Mouse (Mus musculus): ENCODE results near the gene Rasip1. TPM values are rescaled to one million over a fixed set of nuclear protein-coding genes. Genes with fewer than 3 reads are reported as not detected.
A peak's percentile ranks its signal among the peaks of the same experiment; 100 is the strongest.

The Rasip1 gene
- polyA plus RNA-seq, 1 experiment from 2014 or later, result 11.6 TPM

- Histone ChIP-seq H3K4me2 (no peak overlapping the region), H3K4me1 (peaks cover 32% of the 10 kb centered on the region), H3K9me3 (no peaks in the 10 kb centered on the region), H3K27ac (peak overlapping the region; percentile 42), H3K9ac (no peak overlapping the region), H3K4me3 (replicated peaks) (no peak overlapping the region), H3K36me3 (no peaks in the 10 kb centered on the region), H3K27me3 (replicated peaks) (no peaks in the 10 kb centered on the region)
- 73% methylated on average over 8 of the region's 8 CpGs for WGBS
- ATAC-seq (ENCODE audit: insufficient read depth, low FRiP score, low read depth), result no peak
These were observed 53.9 kb downstream of the Rasip1 start for GRCm38 (mm10) chr7:45681046-45681736.

DNA sequence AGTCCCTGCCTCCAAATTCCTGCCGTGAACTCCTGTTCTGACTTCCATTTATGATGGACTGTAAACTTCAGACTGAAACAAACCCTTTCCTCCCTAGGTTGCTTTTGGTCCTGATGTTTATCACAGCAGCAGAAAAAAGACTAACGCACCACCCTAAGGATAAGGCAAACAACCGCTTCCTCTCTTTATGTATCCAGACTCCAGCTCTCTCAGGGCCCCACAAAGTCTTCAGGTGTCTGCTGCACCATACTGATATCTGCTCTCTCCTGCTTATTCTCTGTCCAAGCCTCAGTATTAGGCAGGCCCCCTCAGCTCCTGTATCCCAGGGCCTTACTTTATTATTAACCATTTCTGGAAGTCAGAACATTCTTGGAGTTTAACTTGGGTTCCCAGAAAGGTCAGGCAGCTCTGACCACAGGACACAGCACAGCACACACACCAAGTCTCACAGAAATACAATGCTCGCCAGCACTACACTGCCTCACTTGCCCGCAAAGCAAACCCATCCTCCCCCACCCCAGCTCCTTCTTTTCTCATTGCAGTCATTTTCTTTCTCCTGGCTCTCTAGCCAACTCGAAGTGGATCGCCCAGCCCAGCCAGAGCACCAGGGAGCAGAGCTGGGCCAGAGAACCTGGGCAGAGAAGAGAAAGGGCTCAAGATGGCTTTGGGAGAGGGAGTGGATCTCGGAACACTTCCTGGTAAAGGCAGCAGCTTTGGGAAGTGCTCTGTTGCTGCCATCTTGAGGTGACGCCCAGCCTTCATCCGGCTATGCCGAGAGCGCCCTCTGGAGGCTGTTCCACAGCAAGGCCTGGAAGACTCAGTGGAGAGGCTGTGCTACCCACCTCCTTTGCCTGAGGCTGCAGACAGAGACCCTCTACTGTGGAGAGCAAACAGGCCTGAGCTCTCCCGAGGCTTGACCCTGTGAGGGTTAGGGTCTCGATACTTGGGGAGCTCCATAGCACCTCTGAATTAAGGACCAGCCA, 55.1 kb downstream of the Rasip1 start:
- Histone ChIP-seq H3K27ac (peak overlapping the region; percentile 54), H3K4me2 (peak overlapping the region; percentile 37), H3K4me3 (replicated peaks) (0 out of 2 replicates have a peak overlapping the region, but pooled peaks have one; percentile 16), H3K4me1 (peaks cover 37% of the 10 kb centered on the region), H3K9ac (no peak overlapping the region), H3K27me3 (replicated peaks) (no peaks in the 10 kb centered on the region), H3K9me3 (no peaks in the 10 kb centered on the region), H3K36me3 (no peaks in the 10 kb centered on the region)
- 28% methylated on average over 14 of the region's 14 CpGs for WGBS
- peak; percentile 19; the same call in 1 of the 2 replicates for ATAC-seq (ENCODE audit: insufficient read depth, low FRiP score, low read depth)

DNA sequence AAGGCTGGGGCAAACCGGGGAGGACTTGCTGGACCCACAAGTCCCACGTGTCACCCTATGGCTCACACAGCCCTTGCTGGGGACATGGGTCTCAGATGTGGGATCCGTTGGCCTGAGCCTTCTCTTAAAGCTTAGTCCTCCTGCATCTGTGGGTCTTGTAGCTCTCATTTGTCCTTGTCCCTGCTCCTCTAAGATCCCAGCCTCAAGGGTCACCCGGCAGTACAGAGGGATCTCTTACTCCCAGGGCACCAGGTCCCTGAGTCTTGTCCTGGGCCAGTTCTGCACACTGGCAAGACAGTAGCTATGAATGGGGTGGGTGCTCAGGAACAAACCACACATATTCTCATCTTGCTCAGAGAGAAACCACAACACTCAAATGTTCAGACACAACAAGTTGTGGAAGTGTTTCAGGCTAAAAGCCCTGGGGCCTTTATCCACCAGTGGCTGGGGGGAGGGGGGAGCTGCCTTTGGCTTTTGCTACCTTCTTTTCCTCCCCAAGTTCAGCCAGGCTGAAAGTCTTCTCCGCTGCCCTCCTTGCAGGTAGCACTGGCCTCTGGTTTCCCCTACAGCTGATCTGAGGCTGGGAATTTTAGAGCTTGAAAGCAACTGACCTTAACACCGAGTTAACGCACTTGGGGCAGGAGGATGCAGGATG, 56.2 kb downstream of the Rasip1 start, which contains the start of gene Ntn5:
Gene Ntn5 (plus strand): TSS at position 627 of the 655 bp plus-strand sequence.
- Histone ChIP-seq H3K4me2 (no peak within 1 kb of the TSS), H3K27ac (no peak within 1 kb of the TSS), H3K4me3 (replicated peaks) (no peak within 1 kb of the TSS), H3K27me3 (replicated peaks) (no peaks in the 10 kb centered on the region), H3K9ac (no peak within 1 kb of the TSS), H3K36me3 (no peaks in the 10 kb centered on the region), H3K9me3 (no peaks in the 10 kb centered on the region), H3K4me1 (peaks cover 37% of the 10 kb centered on the region)
- no peak for ATAC-seq (ENCODE audit: insufficient read depth, low FRiP score, low read depth)
- WGBS, result 76% methylated on average over 7 of the region's 7 CpGs

GRCm38 (mm10) chr7:45685811-45686210, 58.5 kb downstream of the Rasip1 start:
- Histone ChIP-seq H3K27ac (no peak overlapping the region), H3K4me2 (peak overlapping the region; percentile 14; the same call in 1 of the 2 replicates), H3K9me3 (no peaks in the 10 kb centered on the region), H3K4me1 (peaks cover 31% of the 10 kb centered on the region), H3K27me3 (replicated peaks) (no peaks in the 10 kb centered on the region), H3K9ac (no peak overlapping the region), H3K36me3 (no peaks in the 10 kb centered on the region), H3K4me3 (replicated peaks) (no peak overlapping the region)
- ATAC-seq (ENCODE audit: insufficient read depth, low FRiP score, low read depth), result no peak
- 30% methylated on average over 10 of the region's 10 CpGs for WGBS

- no peaks in the 10 kb centered on the region for H3K36me3 ChIP-seq
- no peak overlapping the region for H3K4me2 ChIP-seq
- peaks cover 29% of the 10 kb centered on the region for H3K4me1 ChIP-seq
- no peak overlapping the region for H3K4me3 ChIP-seq (replicated peaks)
- no peak for ATAC-seq (ENCODE audit: insufficient read depth, low FRiP score, low read depth)
- no peaks in the 10 kb centered on the region for H3K9me3 ChIP-seq
- 64% methylated on average over 3 of the region's 3 CpGs for WGBS
- no peak overlapping the region for H3K27ac ChIP-seq
- no peak overlapping the region for H3K9ac ChIP-seq
- H3K27me3 ChIP-seq (replicated peaks), result no peaks in the 10 kb centered on the region
These were observed 59.6 kb downstream of the Rasip1 start for GRCm38 (mm10) chr7:45686841-45687240.

Other genes starting within 250 kb of the Rasip1 start
- 225 and 247 TPM in 2 replicates for gene Snrnp70, start 231.7 kb upstream of the Rasip1 start, polyA plus RNA-seq (2015; fragmentation: Nextera tagmentation; extraction: Ambion mirVana)
- gene Kcna7, start 221.8 kb upstream of the Rasip1 start, polyA plus RNA-seq (2015; fragmentation: Nextera tagmentation; extraction: Ambion mirVana), result 0.08 TPM in 1 of 2 replicates, not detected in the other
- 2.6 and 2.7 TPM in 2 replicates for gene Ntf5, start 213.8 kb upstream of the Rasip1 start, polyA plus RNA-seq (2015; fragmentation: Nextera tagmentation; extraction: Ambion mirVana)
- gene Lhb, start 206.7 kb upstream of the Rasip1 start, polyA plus RNA-seq (2015; fragmentation: Nextera tagmentation; extraction: Ambion mirVana), result 0.62 TPM in 1 of 2 replicates, not detected in the other
- gene Gys1, start 192.6 kb upstream of the Rasip1 start, polyA plus RNA-seq (2015; fragmentation: Nextera tagmentation; extraction: Ambion mirVana), result 34.3 and 37.7 TPM in 2 replicates
- gene Ruvbl2, start 189.4 kb upstream of the Rasip1 start, polyA plus RNA-seq (2015; fragmentation: Nextera tagmentation; extraction: Ambion mirVana), result 127 and 139 TPM in 2 replicates
- 4,747 and 4,817 TPM in 2 replicates for gene Ftl1, start 167.6 kb upstream of the Rasip1 start, polyA plus RNA-seq (2015; fragmentation: Nextera tagmentation; extraction: Ambion mirVana)
- 157 and 168 TPM in 2 replicates for gene Bax, start 160.6 kb upstream of the Rasip1 start, polyA plus RNA-seq (2015; fragmentation: Nextera tagmentation; extraction: Ambion mirVana)
- gene Tulp2, start 145.6 kb upstream of the Rasip1 start, polyA plus RNA-seq (2015; fragmentation: Nextera tagmentation; extraction: Ambion mirVana), result 1.4 and 1.8 TPM in 2 replicates
- gene Gm45808, start 140.7 kb upstream of the Rasip1 start, polyA plus RNA-seq (2015; fragmentation: Nextera tagmentation; extraction: Ambion mirVana), result not detected in 2 replicates
- 3.5 and 3.7 TPM in 2 replicates for gene Dhdh, start 138.7 kb upstream of the Rasip1 start, polyA plus RNA-seq (2015; fragmentation: Nextera tagmentation; extraction: Ambion mirVana)
- gene Nucb1, start 117.1 kb upstream of the Rasip1 start, polyA plus RNA-seq (2015; fragmentation: Nextera tagmentation; extraction: Ambion mirVana), result 214 and 230 TPM in 2 replicates
- gene Ppp1r15a, start 101.2 kb upstream of the Rasip1 start, polyA plus RNA-seq (2015; fragmentation: Nextera tagmentation; extraction: Ambion mirVana), result 21.1 and 36.1 TPM in 2 replicates
- 2.9 TPM in 2 replicates for gene Plekha4, start 101.2 kb upstream of the Rasip1 start, polyA plus RNA-seq (2015; fragmentation: Nextera tagmentation; extraction: Ambion mirVana)
- 2.2 and 3.9 TPM in 2 replicates for gene Hsd17b14, start 72.6 kb upstream of the Rasip1 start, polyA plus RNA-seq (2015; fragmentation: Nextera tagmentation; extraction: Ambion mirVana)
- 78.8 and 87.1 TPM in 2 replicates for gene Bcat2, start 57.3 kb upstream of the Rasip1 start, polyA plus RNA-seq (2015; fragmentation: Nextera tagmentation; extraction: Ambion mirVana)
- gene Fgf21, start 12.0 kb upstream of the Rasip1 start, polyA plus RNA-seq (2015; fragmentation: Nextera tagmentation; extraction: Ambion mirVana), result 0.18 and 0.41 TPM in 2 replicates
- 0.76 and 0.84 TPM in 2 replicates for gene Fut1, start 10.2 kb upstream of the Rasip1 start, polyA plus RNA-seq (2015; fragmentation: Nextera tagmentation; extraction: Ambion mirVana)
- gene Izumo1, start 5.7 kb upstream of the Rasip1 start, polyA plus RNA-seq (2015; fragmentation: Nextera tagmentation; extraction: Ambion mirVana), result 0.19 and 0.31 TPM in 2 replicates
- gene Mamstr, start 12.5 kb downstream of the Rasip1 start, polyA plus RNA-seq (2015; fragmentation: Nextera tagmentation; extraction: Ambion mirVana), result 7.4 and 9.5 TPM in 2 replicates
- 5.2 and 6.7 TPM in 2 replicates for gene Fut2, start 38.9 kb downstream of the Rasip1 start, polyA plus RNA-seq (2015; fragmentation: Nextera tagmentation; extraction: Ambion mirVana)
- 0.70 and 1.0 TPM in 2 replicates for gene Ntn5, start 56.5 kb downstream of the Rasip1 start, polyA plus RNA-seq (2015; fragmentation: Nextera tagmentation; extraction: Ambion mirVana)
- gene Sec1, start 66.9 kb downstream of the Rasip1 start, polyA plus RNA-seq (2015; fragmentation: Nextera tagmentation; extraction: Ambion mirVana), result 3.6 and 4.5 TPM in 2 replicates
- 9.6 and 10.1 TPM in 2 replicates for gene Car11, start 72.4 kb downstream of the Rasip1 start, polyA plus RNA-seq (2015; fragmentation: Nextera tagmentation; extraction: Ambion mirVana)
- 2.8 and 4.4 TPM in 2 replicates for gene Dbp, start 77.6 kb downstream of the Rasip1 start, polyA plus RNA-seq (2015; fragmentation: Nextera tagmentation; extraction: Ambion mirVana)
- 954 and 1,069 TPM in 2 replicates for gene Rpl18, start 88.0 kb downstream of the Rasip1 start, polyA plus RNA-seq (2015; fragmentation: Nextera tagmentation; extraction: Ambion mirVana)
- 35.4 and 36.7 TPM in 2 replicates for gene Sphk2, start 90.5 kb downstream of the Rasip1 start, polyA plus RNA-seq (2015; fragmentation: Nextera tagmentation; extraction: Ambion mirVana)
- gene Fam83e, start 93.7 kb downstream of the Rasip1 start, polyA plus RNA-seq (2015; fragmentation: Nextera tagmentation; extraction: Ambion mirVana), result 12.8 and 13.3 TPM in 2 replicates
- 0.45 TPM in 1 of 2 replicates, not detected in the other for gene Spaca4, start 98.3 kb downstream of the Rasip1 start, polyA plus RNA-seq (2015; fragmentation: Nextera tagmentation; extraction: Ambion mirVana)
- gene Lmtk3, start 156.2 kb downstream of the Rasip1 start, polyA plus RNA-seq (2015; fragmentation: Nextera tagmentation; extraction: Ambion mirVana), result 1.1 and 1.9 TPM in 2 replicates
- gene Sult2b1, start 157.2 kb downstream of the Rasip1 start, polyA plus RNA-seq (2015; fragmentation: Nextera tagmentation; extraction: Ambion mirVana), result 6.7 and 14.4 TPM in 2 replicates
- 85.0 and 103 TPM in 2 replicates for gene Cyth2, start 187.1 kb downstream of the Rasip1 start, polyA plus RNA-seq (2015; fragmentation: Nextera tagmentation; extraction: Ambion mirVana)
- gene Kcnj14, start 197.3 kb downstream of the Rasip1 start, polyA plus RNA-seq (2015; fragmentation: Nextera tagmentation; extraction: Ambion mirVana), result 1.0 and 1.4 TPM in 2 replicates
- 57.0 and 64.3 TPM in 2 replicates for gene Grwd1, start 203.5 kb downstream of the Rasip1 start, polyA plus RNA-seq (2015; fragmentation: Nextera tagmentation; extraction: Ambion mirVana)
- gene Kdelr1, start 245.3 kb downstream of the Rasip1 start, polyA plus RNA-seq (2015; fragmentation: Nextera tagmentation; extraction: Ambion mirVana), result 72.0 and 79.7 TPM in 2 replicates